Mouse (Mus musculus) lung, postnatal 36 days (tissue): ENCODE measurements at regions not wholly inside any gene's neighbourhood (a gene's known extent, or its start where the extent isn't known, plus 50 kb on each side); places are given as distances from the start of the nearest gene placed in this dataset.

ENCODE experiments used
- DNase-seq: peaks from one replicate; pipeline ENCODE4 v3.0.0; 2022; ENCODE audit warnings: mixed read lengths

- no peak for DNase-seq
These were observed 124.8 kb upstream of the Igf1 start for GRCm38 (mm10) chr10:87733241-87733640.

GRCm38 (mm10) chr10:87740323-87740722 lies 117.7 kb upstream of the Igf1 start:
- DNase-seq = no peak

GRCm38 (mm10) chr10:87742766-87743165 lies 115.3 kb upstream of the Igf1 start:
- DNase-seq = no peak

DNA sequence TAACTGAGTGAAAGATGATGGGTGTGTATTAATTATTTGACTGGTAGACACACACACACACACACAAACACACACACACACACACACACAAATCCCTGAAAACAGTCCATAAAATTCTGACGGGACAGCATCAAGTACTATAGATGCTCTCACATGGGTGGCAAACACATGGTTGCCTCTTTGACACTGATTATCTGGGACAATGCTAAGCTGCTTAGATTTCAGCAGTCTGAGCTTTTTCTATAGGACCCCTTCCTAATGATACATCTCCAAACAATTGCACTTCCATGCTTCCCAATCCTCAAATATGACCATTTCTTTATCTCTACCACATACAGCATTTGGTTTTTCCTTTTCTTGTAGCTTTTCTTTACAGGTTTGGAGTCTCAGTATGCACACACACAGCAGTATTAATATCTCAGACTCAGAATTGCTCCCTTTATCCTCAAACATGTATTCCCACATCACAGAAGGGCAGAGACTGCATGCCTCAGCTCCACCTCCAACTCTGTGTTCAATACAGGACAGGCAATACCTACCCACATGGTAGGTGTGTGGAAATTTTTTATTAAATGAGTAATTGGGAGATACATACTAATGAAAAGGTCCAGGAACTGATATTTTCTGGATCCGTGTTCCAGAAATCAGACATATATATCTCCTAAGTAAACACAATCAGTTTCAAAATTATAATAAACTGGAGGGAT lies 110.1 kb upstream of the Igf1 start:
- no peak for DNase-seq

DNA sequence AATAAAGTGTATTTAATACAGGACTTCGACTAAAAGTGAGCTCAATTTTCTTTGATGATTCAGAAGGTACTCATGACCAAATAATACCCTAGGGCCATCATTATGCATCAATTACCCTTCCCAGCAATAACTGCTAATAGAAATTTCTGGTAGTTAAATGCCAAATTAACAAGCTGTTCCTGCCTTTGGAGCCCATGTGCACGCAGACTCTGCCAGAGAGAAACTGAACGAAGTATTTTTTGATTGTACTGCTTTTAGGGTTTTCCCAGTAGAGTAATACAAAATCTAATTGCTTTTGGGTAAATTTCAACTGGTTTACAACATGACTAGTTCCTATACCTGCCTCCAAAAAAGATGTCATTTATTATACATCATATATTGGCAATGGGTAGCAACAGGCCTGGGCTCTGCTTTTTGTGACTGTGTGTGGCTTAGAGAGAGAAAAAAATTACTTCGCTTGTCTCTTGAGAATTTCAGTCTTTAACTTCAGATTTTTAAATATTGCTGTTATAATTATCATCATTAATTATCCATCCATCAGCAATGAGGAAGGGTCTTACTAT lies 109.4 kb upstream of the Igf1 start:
- DNase-seq = no peak

GRCm38 (mm10) chr10:87750321-87750720 lies 107.7 kb upstream of the Igf1 start:
- no peak for DNase-seq

- no peak for DNase-seq
These were observed 107.1 kb upstream of the Igf1 start for GRCm38 (mm10) chr10:87750972-87751371.

DNA sequence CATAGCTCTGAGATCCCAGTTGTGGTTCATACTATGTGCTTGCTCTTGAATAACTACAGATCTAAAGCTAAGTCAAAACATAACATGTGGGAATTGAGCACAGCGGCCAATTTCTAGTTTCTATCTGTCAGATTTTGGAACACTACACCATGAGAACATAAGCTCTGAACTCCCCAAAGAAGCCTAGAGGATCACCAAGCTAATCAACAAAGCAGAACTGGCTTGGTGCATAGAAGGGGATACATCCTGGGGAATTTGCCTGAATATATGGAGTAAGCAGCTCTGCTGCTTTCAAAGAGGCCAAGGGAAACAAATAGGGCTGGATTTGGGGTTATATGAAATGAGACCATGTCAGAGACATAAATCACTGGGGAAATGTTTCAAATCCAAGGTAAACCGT lies 105.9 kb upstream of the Igf1 start:
- no peak for DNase-seq

DNA sequence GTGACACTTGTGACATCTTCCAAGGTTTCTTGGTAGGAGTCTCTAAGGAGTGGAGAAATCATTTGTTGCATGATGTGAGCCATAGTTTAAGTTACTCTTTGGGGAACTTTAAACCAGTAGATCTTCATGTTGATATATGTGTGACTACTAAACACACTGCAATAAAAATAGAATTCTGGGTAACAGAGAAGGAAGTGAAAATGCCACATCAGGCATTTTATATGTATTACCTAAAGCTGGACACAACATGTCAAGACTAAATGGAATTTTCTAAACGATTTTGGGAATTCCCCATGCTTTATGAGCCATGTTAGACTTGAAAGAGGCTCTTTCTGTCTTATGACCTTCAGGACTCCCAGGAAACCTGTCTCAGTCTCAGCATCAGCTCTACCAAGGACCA lies 104.6 kb upstream of the Igf1 start:
- DNase-seq = no peak

DNA sequence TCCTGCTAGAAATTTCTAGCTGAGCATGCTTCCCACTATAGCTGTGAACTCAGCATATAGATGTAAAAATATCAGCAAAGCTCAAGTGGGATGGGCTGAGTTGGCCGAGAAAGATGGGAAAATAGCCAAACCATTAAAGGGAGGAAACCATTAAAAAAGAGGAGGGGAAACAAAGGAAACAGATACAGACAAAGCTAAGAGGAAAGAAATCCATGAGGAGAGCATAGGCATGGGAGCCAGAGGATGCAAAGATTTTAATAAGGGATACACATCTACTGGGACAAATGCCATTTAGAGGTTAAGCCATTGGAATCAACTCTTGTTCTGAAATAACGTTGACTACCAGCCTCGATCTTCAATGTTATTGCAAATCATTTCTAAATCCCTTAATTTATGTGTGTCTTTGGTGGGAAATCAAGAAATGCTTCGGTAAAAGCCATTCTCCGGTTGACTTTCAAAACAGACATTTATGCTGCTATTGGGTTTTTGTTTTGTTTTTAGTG lies 96.5 kb upstream of the Igf1 start:
- no peak for DNase-seq

DNA sequence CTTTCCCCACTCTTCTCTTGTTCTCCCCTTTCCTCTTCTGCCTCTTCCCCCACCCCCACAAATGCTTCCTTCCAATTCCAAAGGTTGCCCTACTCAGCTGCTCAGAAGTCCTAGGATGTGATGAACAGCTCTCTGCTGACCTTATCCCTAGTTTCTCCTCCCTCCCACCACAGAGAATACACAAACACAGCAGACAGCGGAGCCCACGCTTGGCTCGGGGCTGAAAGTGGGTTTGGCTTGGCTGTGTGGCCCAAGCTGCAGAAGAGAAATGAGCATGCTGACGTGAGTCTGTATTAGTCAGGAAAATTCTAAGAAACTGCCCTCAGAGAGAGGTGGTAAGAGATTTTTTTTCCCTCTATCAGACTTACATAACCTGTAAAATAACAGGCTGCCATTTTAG lies 70.5 kb upstream of the Igf1 start:
- peak; percentile 70 for DNase-seq

DNA sequence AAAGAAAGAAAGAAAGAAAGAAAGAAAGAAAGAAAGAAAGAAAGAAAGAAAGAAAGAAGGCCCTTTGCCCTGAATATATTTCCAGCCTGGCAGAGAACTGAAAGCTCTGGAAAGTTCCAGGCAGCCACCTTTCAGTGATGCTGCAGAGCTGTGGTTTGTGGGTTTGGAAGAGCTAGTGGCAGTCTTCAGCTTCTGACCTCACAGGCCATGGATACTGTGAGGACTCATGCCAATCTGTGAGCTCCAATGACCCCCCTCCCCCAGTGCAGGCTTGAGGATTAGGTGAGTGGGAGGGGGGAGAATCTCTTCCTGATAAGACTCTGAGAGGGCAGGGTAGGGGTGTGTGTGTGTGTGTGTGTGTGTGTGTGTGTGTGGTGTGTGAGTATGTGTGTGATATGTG lies 65.7 kb upstream of the Igf1 start:
- no peak for DNase-seq

GRCm38 (mm10) chr10:87803936-87804791 lies 53.9 kb upstream of the Igf1 start:
- DNase-seq = peak; percentile 26

DNA sequence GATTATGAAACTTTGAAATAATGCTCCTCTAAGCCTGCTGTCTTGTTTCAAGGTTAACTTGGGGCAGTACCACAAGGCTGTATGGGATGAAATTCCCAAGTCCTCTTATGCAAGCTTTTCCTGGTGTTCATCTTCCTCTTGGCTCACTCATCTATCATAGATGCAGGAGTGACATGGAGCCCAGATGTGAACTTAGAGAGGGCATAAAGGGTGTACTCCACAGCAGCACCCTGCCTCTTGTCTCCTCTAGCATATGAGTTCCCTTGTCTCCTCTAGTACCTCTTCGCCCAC lies 53.3 kb upstream of the Igf1 start:
- DNase-seq = peak; percentile 14
